Mouse (Mus musculus) liver, embryonic 14.5 days (tissue): ENCODE measurements around the gene Smarcc2.

Source experiments
- CTCF ChIP-seq: IDR thresholded peaks from 2 replicates; pipeline ENCODE4 v1.5.1; 2016; ENCODE audit warnings: antibody characterized with exemption, low read depth, control low read depth
- EP300 ChIP-seq: IDR thresholded peaks from 2 replicates; pipeline ENCODE4 v1.6.1; 2016; ENCODE audit warnings: antibody characterized with exemption, low read depth

- TF ChIP-seq CTCF: no peak; the same call in 1 of the 2 replicates
- TF ChIP-seq EP300: no peak
Measured at GRCm38 (mm10) chr10:128524732-128525662, 65.9 kb downstream of the Smarcc2 start.
